Mouse (Mus musculus) heart, adult 2 months (tissue): Measurements from ENCODE around the gene E330009J07Rik.

ENCODE experiments used
- CTCF ChIP-seq: fragments of 200-600 bp; IDR thresholded peaks from 2 replicates; pipeline ENCODE4 v1.8.1; 2022; ENCODE audit warnings: antibody characterized with exemption, mild to moderate bottlenecking, moderate library complexity
- EP300 ChIP-seq: fragments of 200-500 bp; IDR thresholded peaks from 2 replicates; pipeline ENCODE4 v1.6.1; 2011; ENCODE audit warnings: low read depth, low read length, control low read depth; ENCODE audit not compliant: insufficient read depth
- POLR2A ChIP-seq: fragments of 200-500 bp; IDR thresholded peaks from 2 replicates; pipeline ENCODE4 v1.6.1; 2011; ENCODE audit warnings: mild to moderate bottlenecking, low read depth, low read length, control low read depth; ENCODE audit not compliant: insufficient read depth

DNA sequence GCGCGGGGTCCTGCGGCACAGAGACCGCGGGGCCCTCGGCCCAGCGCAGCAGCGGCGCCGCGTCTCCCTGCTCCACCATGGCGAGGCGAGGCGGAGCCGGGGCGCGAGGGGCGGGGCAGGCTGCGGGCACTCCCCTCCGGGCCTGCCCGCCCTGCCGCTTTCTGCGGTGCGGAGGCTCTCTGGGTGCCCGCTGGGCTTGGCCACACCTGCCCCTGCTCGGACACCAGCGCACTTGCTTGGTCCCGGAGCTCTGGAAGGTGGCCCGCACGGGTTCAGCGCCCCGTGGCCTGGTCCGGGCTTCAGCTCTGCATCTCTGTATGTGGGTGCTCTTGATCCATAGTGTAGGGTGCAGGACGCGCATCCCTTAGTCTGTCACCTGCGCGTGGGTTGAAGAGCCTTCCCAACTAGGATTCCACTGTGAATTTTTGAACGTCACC lies at the start of gene E330009J07Rik:
- TF ChIP-seq EP300 (no peak), CTCF (no peak), POLR2A (no peak)
